8 mouse cellular contexts compared by ENCODE assay signal in the genomic region with DNA sequence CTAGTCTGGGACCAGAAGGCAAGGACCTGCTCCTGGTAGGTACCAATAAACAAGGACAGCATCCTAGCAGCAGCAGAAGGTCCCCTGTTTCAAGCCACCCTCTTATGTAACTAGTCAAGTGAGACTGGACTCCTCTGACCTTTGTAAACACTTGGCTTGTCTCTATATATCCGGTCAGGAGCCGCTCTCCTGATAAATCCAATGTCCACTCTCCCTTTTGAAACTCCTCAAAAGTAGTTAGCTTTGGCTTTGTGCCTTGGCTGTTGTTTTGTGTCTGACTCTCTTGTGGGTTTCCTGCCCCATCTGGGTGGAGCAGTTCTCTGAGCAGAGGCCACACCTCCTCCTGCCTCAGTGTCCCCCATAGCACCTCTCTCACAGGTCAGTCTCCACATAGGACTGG. TPM values are rescaled to one million over a fixed set of nuclear protein-coding genes. Genes with fewer than 3 reads are reported as not detected.
DNase-seq lines count a peak whose midpoint lies in the region; ATAC-seq and TF ChIP-seq lines count a peak whose summit lies in the region.

No protein-coding gene starts in this region.

- ATAC-seq in hindbrain, embryonic 13.5 days (ENCODE audit: low FRiP score): no peak
- peak; percentile 27; the same call in 1 of the 2 replicates for ATAC-seq in liver, embryonic 15.5 days (ENCODE audit: insufficient read depth)
- ATAC-seq in CD4-positive, CD25-positive, alpha-beta regulatory T cell, adult 4 months: no peak

- no peak for TF ChIP-seq CTCF in cerebellum, adult 2 months (IDR thresholded peaks at IDR 0.05; ENCODE audit: borderline replicate concordance, insufficient read depth, low read depth, low read length)

- peaks cover 34% of the 10 kb centered on the region for H3K27me3 ChIP-seq in embryonic facial prominence, embryonic 10.5 days (replicated peaks; ENCODE audit: low read depth, poor library complexity, severe bottlenecking)
- H3K27me3 ChIP-seq in hindbrain, embryonic 13.5 days: peaks cover 32% of the 10 kb centered on the region
- H3K27me3 ChIP-seq in liver, embryonic 15.5 days: peaks cover 31% of the 10 kb centered on the region
- H3K27me3 ChIP-seq in cerebellum, adult 2 months (ENCODE audit: control insufficient read depth, insufficient read depth, low read length): peaks cover 6% of the 10 kb centered on the region; the same call in 1 of the 2 replicates

- H3K36me3 ChIP-seq in embryonic facial prominence, embryonic 10.5 days (replicated peaks): peaks cover 21% of the 10 kb centered on the region
- no peaks in the 10 kb centered on the region for H3K36me3 ChIP-seq in hindbrain, embryonic 13.5 days
- H3K36me3 ChIP-seq in liver, embryonic 15.5 days (replicated peaks): no peaks in the 10 kb centered on the region

- H3K4me2 ChIP-seq in hindbrain, embryonic 13.5 days: no peak overlapping the region
- H3K4me2 ChIP-seq in liver, embryonic 15.5 days: no peak overlapping the region

- peaks cover 10% of the 10 kb centered on the region for H3K9me3 ChIP-seq in embryonic facial prominence, embryonic 10.5 days
- no peaks in the 10 kb centered on the region for H3K9me3 ChIP-seq in hindbrain, embryonic 13.5 days
- H3K9me3 ChIP-seq in liver, embryonic 15.5 days (replicated peaks): no peaks in the 10 kb centered on the region

- peaks cover 41% of the 10 kb centered on the region for H3K4me1 ChIP-seq in embryonic facial prominence, embryonic 10.5 days
- H3K4me1 ChIP-seq in hindbrain, embryonic 13.5 days (replicated peaks): peaks cover 25% of the 10 kb centered on the region
- H3K4me1 ChIP-seq in liver, embryonic 15.5 days (replicated peaks): peaks cover 24% of the 10 kb centered on the region
- H3K4me1 ChIP-seq in cerebellum, adult 2 months (ENCODE audit: control insufficient read depth, insufficient read depth, low read length): peaks cover 6% of the 10 kb centered on the region

- peak; percentile 74 for DNase-seq in adipocyte (ENCODE audit: low spot score)
- DNase-seq in embryonic facial prominence, embryonic 10.5 days (ENCODE audit: low spot score): no peak
- no peak for DNase-seq in cerebellum, adult 2 months
- DNase-seq in right cerebral cortex, postnatal 36 days (ENCODE audit: low spot score in 2 of 2): no peak
- no peak for DNase-seq in left cerebral cortex, postnatal 10 days (ENCODE audit: extremely low spot score in 1 of 2, low spot score in 2 of 2)

- 96% methylated on average over 2 of the region's 2 CpGs for WGBS in embryonic facial prominence, embryonic 10.5 days
- WGBS in hindbrain, embryonic 13.5 days: 82% methylated on average over 2 of the region's 2 CpGs
- 64% methylated on average over 2 of the region's 2 CpGs for WGBS in liver, embryonic 15.5 days (ENCODE audit: insufficient replicate concordance)
- WGBS in cerebellum, adult 2 months: 80% methylated on average over 2 of the region's 2 CpGs

- intact Hi-C loops in left cerebral cortex, postnatal 10 days (cut with DNase I): no loop called here

- no peak for TF ChIP-seq POLR2A in cerebellum, adult 2 months (IDR thresholded peaks at IDR 0.05; ENCODE audit: borderline replicate concordance, insufficient read depth, low read length)

- no peak overlapping the region for H3K4me3 ChIP-seq in embryonic facial prominence, embryonic 10.5 days
- no peak overlapping the region for H3K4me3 ChIP-seq in hindbrain, embryonic 13.5 days
- H3K4me3 ChIP-seq in liver, embryonic 15.5 days (replicated peaks): no peak overlapping the region
- H3K4me3 ChIP-seq in cerebellum, adult 2 months (replicated peaks; ENCODE audit: insufficient read depth, low read depth, low read length): no peak overlapping the region

- H3K9ac ChIP-seq in hindbrain, embryonic 13.5 days: no peak overlapping the region
- no peak overlapping the region for H3K9ac ChIP-seq in liver, embryonic 15.5 days

- peak overlapping the region; percentile 48 for H3K27ac ChIP-seq in embryonic facial prominence, embryonic 10.5 days (replicated peaks)
- peak overlapping the region; percentile 86 for H3K27ac ChIP-seq in hindbrain, embryonic 13.5 days
- H3K27ac ChIP-seq in liver, embryonic 15.5 days (replicated peaks): peak overlapping the region; percentile 77
- H3K27ac ChIP-seq in cerebellum, adult 2 months (ENCODE audit: insufficient read depth, low read length): no peak overlapping the region

RNA-seq across cellular contexts. Expression of a gene that starts 19.4 kb away (rescaled TPM):
- 17.7 and 18.8 TPM in 2 replicates for polyA plus RNA-seq in embryonic facial prominence, embryonic 10.5 days (2016; fragmentation: Nextera tagmentation; extraction: Ambion mirVana)
- 53.2 and 54.6 TPM in 2 replicates for polyA plus RNA-seq in hindbrain, embryonic 13.5 days (2015; fragmentation: Nextera tagmentation; extraction: Ambion mirVana)
- 32.5 and 41.8 TPM in 2 replicates for polyA plus RNA-seq in liver, embryonic 15.5 days (2015; fragmentation: Nextera tagmentation; extraction: Ambion mirVana)
- 107 and 115 TPM in 2 replicates for polyA plus RNA-seq in cerebellum, adult 2 months (2012; rRNA removed)
- 10 to 100 TPM; 16.9 to 24.2 TPM for polyA plus RNA-seq in CD4-positive, CD25-positive, alpha-beta regulatory T cell, adult 4 months (2017; shearing (Covaris generic))
- 100 to 1,000 TPM; 110 to 118 TPM for total RNA-seq in left cerebral cortex, postnatal 10 days (2021)

RNA-seq across cellular contexts. Expression of a gene that starts 19.6 kb away (rescaled TPM):
- polyA plus RNA-seq in embryonic facial prominence, embryonic 10.5 days (2016; fragmentation: Nextera tagmentation; extraction: Ambion mirVana): 62.7 and 65.6 TPM in 2 replicates
- 87.7 and 91.7 TPM in 2 replicates for polyA plus RNA-seq in hindbrain, embryonic 13.5 days (2015; fragmentation: Nextera tagmentation; extraction: Ambion mirVana)
- 27.5 and 33.1 TPM in 2 replicates for polyA plus RNA-seq in liver, embryonic 15.5 days (2015; fragmentation: Nextera tagmentation; extraction: Ambion mirVana)
- polyA plus RNA-seq in cerebellum, adult 2 months (2012; rRNA removed): 55.2 and 56.8 TPM in 2 replicates
- polyA plus RNA-seq in CD4-positive, CD25-positive, alpha-beta regulatory T cell, adult 4 months (2017; shearing (Covaris generic)): 10 to 100 TPM; 44.6 to 49.5 TPM
- 10 to 100 TPM; 44.8 to 50.9 TPM for total RNA-seq in left cerebral cortex, postnatal 10 days (2021)

RNA-seq across cellular contexts. Expression of a gene that starts 19.6 kb away (rescaled TPM):
- polyA plus RNA-seq in embryonic facial prominence, embryonic 10.5 days (2016; fragmentation: Nextera tagmentation; extraction: Ambion mirVana): 1.0 and 1.3 TPM in 2 replicates
- polyA plus RNA-seq in hindbrain, embryonic 13.5 days (2015; fragmentation: Nextera tagmentation; extraction: Ambion mirVana): 0.35 and 0.43 TPM in 2 replicates
- 0.08 and 0.12 TPM in 2 replicates for polyA plus RNA-seq in liver, embryonic 15.5 days (2015; fragmentation: Nextera tagmentation; extraction: Ambion mirVana)
- polyA plus RNA-seq in cerebellum, adult 2 months (2012; rRNA removed): 1.2 and 1.6 TPM in 2 replicates
- not detected for polyA plus RNA-seq in CD4-positive, CD25-positive, alpha-beta regulatory T cell, adult 4 months (2017; shearing (Covaris generic))
- under 1 TPM; 0.77 to 0.97 TPM for total RNA-seq in left cerebral cortex, postnatal 10 days (2021)

RNA-seq across cellular contexts. Expression of a gene that starts 50.3 kb away (rescaled TPM):
- 61.0 and 61.8 TPM in 2 replicates for polyA plus RNA-seq in embryonic facial prominence, embryonic 10.5 days (2016; fragmentation: Nextera tagmentation; extraction: Ambion mirVana)
- 64.4 and 69.5 TPM in 2 replicates for polyA plus RNA-seq in hindbrain, embryonic 13.5 days (2015; fragmentation: Nextera tagmentation; extraction: Ambion mirVana)
- 6.1 and 7.5 TPM in 2 replicates for polyA plus RNA-seq in liver, embryonic 15.5 days (2015; fragmentation: Nextera tagmentation; extraction: Ambion mirVana)
- 81.1 and 83.0 TPM in 2 replicates for polyA plus RNA-seq in cerebellum, adult 2 months (2012; rRNA removed)
- polyA plus RNA-seq in CD4-positive, CD25-positive, alpha-beta regulatory T cell, adult 4 months (2017; shearing (Covaris generic)): 1 to 10 TPM; 2.8 to 5.2 TPM
- 100 to 1,000 TPM in 1 of 2 experiments, 10 to 100 TPM in 1; 96.2 to 100 TPM for total RNA-seq in left cerebral cortex, postnatal 10 days (2021)

RNA-seq across cellular contexts. Expression of a gene that starts 55.8 kb away (rescaled TPM):
- polyA plus RNA-seq in embryonic facial prominence, embryonic 10.5 days (2016; fragmentation: Nextera tagmentation; extraction: Ambion mirVana): 104 TPM in 2 replicates
- 63.7 and 64.4 TPM in 2 replicates for polyA plus RNA-seq in hindbrain, embryonic 13.5 days (2015; fragmentation: Nextera tagmentation; extraction: Ambion mirVana)
- polyA plus RNA-seq in liver, embryonic 15.5 days (2015; fragmentation: Nextera tagmentation; extraction: Ambion mirVana): 37.2 and 40.2 TPM in 2 replicates
- 76.4 and 79.2 TPM in 2 replicates for polyA plus RNA-seq in cerebellum, adult 2 months (2012; rRNA removed)
- 10 to 100 TPM; 39.5 to 53.9 TPM for polyA plus RNA-seq in CD4-positive, CD25-positive, alpha-beta regulatory T cell, adult 4 months (2017; shearing (Covaris generic))
- 10 to 100 TPM; 52.5 to 56.3 TPM for total RNA-seq in left cerebral cortex, postnatal 10 days (2021)
